Comparison of ENCODE assay signal across 36 mouse cellular contexts in genomic region chr2:28134605-28135004, GRCm38 (mm10). TPM values are rescaled to one million over a fixed set of nuclear protein-coding genes. Genes with fewer than 3 reads are reported as not detected.
"Had no signal": no experiment of that assay in that cellular context is flagged by ENCODE, and none has a peak within 500 bp of the region (broad histone marks: within the 10 kb centered on the region; RNA-seq: fewer than 3 reads in every experiment).

No protein-coding gene starts in this region.

- DNase-seq: heart, postnatal 10 days; heart, postnatal 14 days; heart, postnatal 36 days; heart, postnatal 4 days; kidney, adult 11 months; kidney, adult 18-20 months; kidney, adult 2 months; kidney, adult 8-10 months; kidney, adult 9 months; kidney, postnatal 10 days; kidney, postnatal 14 days; kidney, postnatal 36 days; kidney, postnatal 4 days; layer of hippocampus, adult 9-11 months; layer of hippocampus, postnatal 36 days had no signal

- H3K36me3 ChIP-seq: heart, embryonic 10.5 days; heart, embryonic 12.5 days; heart, embryonic 13.5 days; heart, embryonic 15.5 days; hindbrain, embryonic 10.5 days; hindbrain, embryonic 12.5 days; hindbrain, embryonic 13.5 days; hindbrain, embryonic 15.5 days; intestine, embryonic 15.5 days; kidney, embryonic 15.5 days had no signal

- H3K27me3 ChIP-seq: heart, embryonic 12.5 days; heart, embryonic 15.5 days; hindbrain, embryonic 12.5 days; hindbrain, embryonic 13.5 days; hindbrain, embryonic 15.5 days; intestine, embryonic 15.5 days had no signal

- H3K4me3 ChIP-seq: heart, embryonic 10.5 days; heart, embryonic 12.5 days; heart, embryonic 13.5 days; heart, embryonic 15.5 days; hindbrain, embryonic 10.5 days; hindbrain, embryonic 12.5 days; hindbrain, embryonic 13.5 days; hindbrain, embryonic 15.5 days; intestine, embryonic 15.5 days; kidney, embryonic 15.5 days; layer of hippocampus, adult 2 months; left cerebral cortex, adult 2 months had no signal

RNA-seq across cellular contexts. Expression of gene Fcnb, which starts 49.9 kb away (rescaled TPM):
- polyA plus RNA-seq: heart, embryonic 10.5 days; heart, postnatal 0 days; hindbrain, embryonic 10.5 days; hindbrain, embryonic 11.5 days; hindbrain, embryonic 15.5 days; hindbrain, embryonic 16.5 days; hindbrain, postnatal 0 days; inflammation-experienced regulatory T-cells, adult 6 months; intestine, postnatal 0 days; kidney, adult 2 months; kidney, embryonic 14.5 days; kidney, postnatal 0 days; large intestine, adult 2 months had no signal
